Mouse (Mus musculus): ENCODE data around the gene Sik2. TPM values are rescaled to one million over a fixed set of nuclear protein-coding genes. Genes with fewer than 3 reads are reported as not detected.

Gene Sik2
- polyA plus RNA-seq (2012; ENCODE audit: insufficient read depth, insufficient read length, missing spikeins) = 12.7 and 13.8 TPM in 2 replicates

- no peak for TF ChIP-seq POLR2A (IDR thresholded peaks at IDR 0.05; ENCODE audit: borderline replicate concordance, low read depth, low read length)
- peak; percentile 62 for TF ChIP-seq CTCF (IDR thresholded peaks at IDR 0.05; ENCODE audit: low read depth, low read length)
- Histone ChIP-seq H3K4me3 (ENCODE audit: insufficient read depth, low read length) (peak within 1 kb of the TSS; percentile 99), H3K27ac (ENCODE audit: insufficient read depth, low read depth, low read length) (peak within 1 kb of the TSS; percentile 86)
Observed at GRCm38 (mm10) chr9:51008841-51009655, at the start of gene Sik2. Gene Sik2, minus strand, starts transcription at chr9:51009073.

GRCm38 (mm10) chr9:51056360-51057324, 47.8 kb upstream of the Sik2 start:
- TF ChIP-seq CTCF (IDR thresholded peaks at IDR 0.05; ENCODE audit: low read depth, low read length) = no peak
- TF ChIP-seq POLR2A (IDR thresholded peaks at IDR 0.05; ENCODE audit: borderline replicate concordance, low read depth, low read length) = no peak
- H3K4me3 ChIP-seq (ENCODE audit: insufficient read depth, low read length) = no peak overlapping the region
- H3K4me1 ChIP-seq (ENCODE audit: control insufficient read depth, insufficient read depth, low read length) = peaks cover 9% of the 10 kb centered on the region
- H3K27ac ChIP-seq (ENCODE audit: insufficient read depth, low read depth, low read length) = no peak overlapping the region

More at GRCm38 (mm10) chr9:51008841-51009655, at the start of gene Sik2:
- peaks cover 8% of the 10 kb centered on the region for H3K4me1 ChIP-seq (ENCODE audit: control insufficient read depth, insufficient read depth, low read length)

GRCm38 (mm10) chr9:51052180-51052579, 43.3 kb upstream of the Sik2 start:
- Histone ChIP-seq H3K27ac (ENCODE audit: insufficient read depth, low read depth, low read length) (no peak overlapping the region), H3K4me1 (ENCODE audit: control insufficient read depth, insufficient read depth, low read length) (peaks cover 6% of the 10 kb centered on the region), H3K4me3 (ENCODE audit: insufficient read depth, low read length) (no peak overlapping the region)
- TF ChIP-seq POLR2A (IDR thresholded peaks at IDR 0.05; ENCODE audit: borderline replicate concordance, low read depth, low read length) (no peak), CTCF (IDR thresholded peaks at IDR 0.05; ENCODE audit: low read depth, low read length) (no peak)

DNA sequence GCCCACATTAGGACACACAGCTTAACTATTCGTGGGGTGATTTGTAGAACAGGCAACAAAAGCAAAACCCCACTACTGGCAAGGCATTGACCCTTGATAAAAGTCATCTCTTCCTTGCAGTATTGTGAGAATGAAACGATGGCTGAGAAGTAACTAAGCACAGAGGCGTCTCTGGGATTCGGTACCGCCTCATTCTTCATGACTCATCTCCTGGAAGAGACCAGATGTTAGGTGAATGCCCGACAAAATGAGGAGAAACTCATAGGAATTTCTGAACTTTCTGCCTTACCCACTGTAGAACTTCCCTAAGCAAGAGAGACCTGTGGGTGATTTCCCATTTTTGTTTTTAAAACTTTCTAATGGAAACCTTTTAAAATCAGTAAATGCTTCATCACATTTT, 33.3 kb upstream of the Sik2 start:
- TF ChIP-seq POLR2A (IDR thresholded peaks at IDR 0.05; ENCODE audit: borderline replicate concordance, low read depth, low read length) (no peak), CTCF (IDR thresholded peaks at IDR 0.05; ENCODE audit: low read depth, low read length) (no peak)
- peaks cover 6% of the 10 kb centered on the region for H3K4me1 ChIP-seq (ENCODE audit: control insufficient read depth, insufficient read depth, low read length)
- H3K4me3 ChIP-seq (ENCODE audit: insufficient read depth, low read length) = no peak overlapping the region
- no peak overlapping the region for H3K27ac ChIP-seq (ENCODE audit: insufficient read depth, low read depth, low read length)

GRCm38 (mm10) chr9:51041491-51041980, 32.7 kb upstream of the Sik2 start:
- Histone ChIP-seq H3K4me1 (ENCODE audit: control insufficient read depth, insufficient read depth, low read length) (peaks cover 10% of the 10 kb centered on the region), H3K27ac (ENCODE audit: insufficient read depth, low read depth, low read length) (no peak overlapping the region), H3K4me3 (ENCODE audit: insufficient read depth, low read length) (no peak overlapping the region)
- no peak for TF ChIP-seq POLR2A (IDR thresholded peaks at IDR 0.05; ENCODE audit: borderline replicate concordance, low read depth, low read length)
- no peak for TF ChIP-seq CTCF (IDR thresholded peaks at IDR 0.05; ENCODE audit: low read depth, low read length)

GRCm38 (mm10) chr9:51032785-51033529, 24.1 kb upstream of the Sik2 start:
- H3K4me1 ChIP-seq (ENCODE audit: control insufficient read depth, insufficient read depth, low read length) = peaks cover 35% of the 10 kb centered on the region
- no peak overlapping the region for H3K4me3 ChIP-seq (ENCODE audit: insufficient read depth, low read length)
- TF ChIP-seq POLR2A (IDR thresholded peaks at IDR 0.05; ENCODE audit: borderline replicate concordance, low read depth, low read length) (no peak), CTCF (IDR thresholded peaks at IDR 0.05; ENCODE audit: low read depth, low read length) (no peak)
- H3K27ac ChIP-seq (ENCODE audit: insufficient read depth, low read depth, low read length) = no peak overlapping the region

- no peak overlapping the region for H3K4me3 ChIP-seq (ENCODE audit: insufficient read depth, low read length)
- H3K4me1 ChIP-seq (ENCODE audit: control insufficient read depth, insufficient read depth, low read length) = peaks cover 35% of the 10 kb centered on the region
- no peak overlapping the region for H3K27ac ChIP-seq (ENCODE audit: insufficient read depth, low read depth, low read length)
- TF ChIP-seq POLR2A (IDR thresholded peaks at IDR 0.05; ENCODE audit: borderline replicate concordance, low read depth, low read length) (no peak), CTCF (IDR thresholded peaks at IDR 0.05; ENCODE audit: low read depth, low read length) (no peak)
Observed at GRCm38 (mm10) chr9:51032291-51032690, 23.4 kb upstream of the Sik2 start.

GRCm38 (mm10) chr9:51031603-51032002, 22.7 kb upstream of the Sik2 start:
- Histone ChIP-seq H3K4me3 (ENCODE audit: insufficient read depth, low read length) (no peak overlapping the region), H3K27ac (ENCODE audit: insufficient read depth, low read depth, low read length) (no peak overlapping the region), H3K4me1 (ENCODE audit: control insufficient read depth, insufficient read depth, low read length) (peaks cover 29% of the 10 kb centered on the region)
- TF ChIP-seq CTCF (IDR thresholded peaks at IDR 0.05; ENCODE audit: low read depth, low read length) (no peak), POLR2A (IDR thresholded peaks at IDR 0.05; ENCODE audit: borderline replicate concordance, low read depth, low read length) (no peak)

- peak overlapping the region; percentile 59 for H3K27ac ChIP-seq (ENCODE audit: insufficient read depth, low read depth, low read length)
- TF ChIP-seq POLR2A (IDR thresholded peaks at IDR 0.05; ENCODE audit: borderline replicate concordance, low read depth, low read length) (no peak), CTCF (IDR thresholded peaks at IDR 0.05; ENCODE audit: low read depth, low read length) (no peak)
- peaks cover 23% of the 10 kb centered on the region for H3K4me1 ChIP-seq (ENCODE audit: control insufficient read depth, insufficient read depth, low read length)
- no peak overlapping the region for H3K4me3 ChIP-seq (ENCODE audit: insufficient read depth, low read length)
Observed at GRCm38 (mm10) chr9:51030147-51030546, 21.3 kb upstream of the Sik2 start.

All from bone marrow macrophage, adult 2 months (primary cell).